Mouse (Mus musculus): ENCODE results near the gene Vstm5.
"Not testable (repeated sequence)": the region's sequence is repeated elsewhere in the genome, so short reads cannot be mapped to it uniquely, and the experiment has no call there.

Gene Vstm5

GRCm38 (mm10) chr9:15239042-15239925, at the start of gene Vstm5:
Vstm5 (plus strand) TSS chr9:15239045.
- in situ Hi-C loops (cut with MboI, MseI): no loop called here

GRCm38 (mm10) chr9:15194806-15195205, 44.0 kb upstream of the Vstm5 start:
- in situ Hi-C loops (cut with MboI, MseI): not testable (repeated sequence)

- in situ Hi-C loops (cut with MboI, MseI): no loop called here
Measured at GRCm38 (mm10) chr9:15206631-15207030, 32.2 kb upstream of the Vstm5 start.

GRCm38 (mm10) chr9:15209320-15209719, 29.5 kb upstream of the Vstm5 start:
- in situ Hi-C loops (cut with MboI, MseI): no loop called here

GRCm38 (mm10) chr9:15211876-15212275, 27.0 kb upstream of the Vstm5 start:
- in situ Hi-C loops (cut with MboI, MseI): no loop called here

- in situ Hi-C loops (cut with MboI, MseI): no loop called here
Measured at GRCm38 (mm10) chr9:15213695-15214094, 25.1 kb upstream of the Vstm5 start.

- in situ Hi-C loops (cut with MboI, MseI): no loop called here
Measured at GRCm38 (mm10) chr9:15224912-15225311, 13.9 kb upstream of the Vstm5 start.

- in situ Hi-C loops (cut with MboI, MseI): no loop called here
Measured at GRCm38 (mm10) chr9:15232445-15232844, 6.4 kb upstream of the Vstm5 start.

- in situ Hi-C loops (cut with MboI, MseI): no loop called here
Measured at GRCm38 (mm10) chr9:15233604-15234003, 5.2 kb upstream of the Vstm5 start.

- in situ Hi-C loops (cut with MboI, MseI): no loop called here
Measured at GRCm38 (mm10) chr9:15235986-15236385, 2.9 kb upstream of the Vstm5 start.

- in situ Hi-C loops (cut with MboI, MseI): no loop called here
Measured at GRCm38 (mm10) chr9:15237516-15238296, 1.1 kb upstream of the Vstm5 start.

- in situ Hi-C loops (cut with MboI, MseI): no loop called here
Measured at GRCm38 (mm10) chr9:15238297-15238990, 401 bp upstream of the Vstm5 start.

- in situ Hi-C loops (cut with MboI, MseI): no loop called here
Measured at GRCm38 (mm10) chr9:15240006-15240405, 1.2 kb downstream of the Vstm5 start.

GRCm38 (mm10) chr9:15240863-15241595, 2.2 kb downstream of the Vstm5 start:
- in situ Hi-C loops (cut with MboI, MseI): no loop called here

- in situ Hi-C loops (cut with MboI, MseI): no loop called here
Measured at GRCm38 (mm10) chr9:15241596-15241939, 2.7 kb downstream of the Vstm5 start.

- in situ Hi-C loops (cut with MboI, MseI): no loop called here
Measured at GRCm38 (mm10) chr9:15242130-15242529, 3.3 kb downstream of the Vstm5 start.

- in situ Hi-C loops (cut with MboI, MseI): no loop called here
Measured at GRCm38 (mm10) chr9:15245319-15246075, 6.7 kb downstream of the Vstm5 start.

GRCm38 (mm10) chr9:15250376-15250775, 11.5 kb downstream of the Vstm5 start:
- in situ Hi-C loops (cut with MboI, MseI): no loop called here

GRCm38 (mm10) chr9:15252196-15252595, 13.4 kb downstream of the Vstm5 start:
- in situ Hi-C loops (cut with MboI, MseI): no loop called here

GRCm38 (mm10) chr9:15254501-15254900, 15.7 kb downstream of the Vstm5 start:
- in situ Hi-C loops (cut with MboI, MseI): no loop called here

GRCm38 (mm10) chr9:15256214-15256613, 17.4 kb downstream of the Vstm5 start:
- in situ Hi-C loops (cut with MboI, MseI): no loop called here

Data from regulatory T cell (primary cell).